Mouse (Mus musculus) kidney, postnatal 14 days (tissue): ENCODE measurements at regions not wholly inside any gene's neighbourhood (a gene's known extent, or its start where the extent isn't known, plus 50 kb on each side); places are given as distances from the start of the nearest gene placed in this dataset.

Experiments
- DNase-seq: peaks from one replicate; pipeline ENCODE4 v3.0.0; 2022; ENCODE audit warnings: mixed read lengths

- DNase-seq, result no peak
These were observed 252.5 kb downstream of the Pcdh18 start for GRCm38 (mm10) chr3:49504581-49504980.

GRCm38 (mm10) chr3:49502351-49502750 lies 254.8 kb downstream of the Pcdh18 start:
- no peak for DNase-seq

- DNase-seq, result no peak
These were observed 272.0 kb downstream of the Pcdh18 start for GRCm38 (mm10) chr3:49485105-49485504.
